Mouse (Mus musculus): Measurements from ENCODE around the gene Myh2.

- TF ChIP-seq POLR2A (IDR thresholded peaks at IDR 0.05; ENCODE audit: extremely low read depth, insufficient read depth, low read length): no peak
- no peak for TF ChIP-seq CTCF (IDR thresholded peaks at IDR 0.05; ENCODE audit: low read depth, low read length)
These were observed 36.2 kb upstream of the Myh2 start for GRCm38 (mm10) chr11:67134654-67135053.
